Comparison of ENCODE assay signal across 10 mouse cellular contexts in genomic region chr10:90830268-90830585, GRCm38 (mm10).
A peak's percentile ranks its signal among the peaks of the same experiment; 100 is the strongest.
DNase-seq lines count a peak whose midpoint lies in the region; ATAC-seq and TF ChIP-seq lines count a peak whose summit lies in the region.
"Had no signal": no experiment of that assay in that cellular context is flagged by ENCODE, and none has a peak within 500 bp of the region (broad histone marks: within the 10 kb centered on the region; RNA-seq: fewer than 3 reads in every experiment).

No protein-coding gene starts in this region.

- TF ChIP-seq CTCF in lung, postnatal 0 days (IDR thresholded peaks at IDR 0.05) = no peak

- 5% methylated on average over 11 of the region's 11 CpGs for WGBS in lung, embryonic 15.5 days
- 2% methylated on average over 11 of the region's 11 CpGs for WGBS in lung, postnatal 0 days
- 2% methylated on average over 10 of the region's 11 CpGs for WGBS in limb, embryonic 10.5 days
- WGBS in neural tube, embryonic 15.5 days = 0% methylated on average over 11 of the region's 11 CpGs

- H3K36me3 ChIP-seq in lung, embryonic 15.5 days = no peaks in the 10 kb centered on the region
- H3K36me3 ChIP-seq in lung, postnatal 0 days (ENCODE audit: insufficient read depth, low read length) = no peaks in the 10 kb centered on the region
- no peaks in the 10 kb centered on the region for H3K36me3 ChIP-seq in limb, embryonic 10.5 days
- H3K36me3 ChIP-seq in neural tube, embryonic 15.5 days = no peaks in the 10 kb centered on the region

- peak overlapping the region; percentile 92; the same call in 1 of the 2 replicates for H3K4me2 ChIP-seq in lung, embryonic 15.5 days
- H3K4me2 ChIP-seq in lung, postnatal 0 days (replicated peaks; ENCODE audit: low read depth, low read length) = no peak overlapping the region
- peak overlapping the region; percentile 66 for H3K4me2 ChIP-seq in neural tube, embryonic 15.5 days

- H3K9me3 ChIP-seq in lung, embryonic 15.5 days = no peaks in the 10 kb centered on the region
- H3K9me3 ChIP-seq in lung, postnatal 0 days (ENCODE audit: low read length) = no peaks in the 10 kb centered on the region
- H3K9me3 ChIP-seq in limb, embryonic 10.5 days (replicated peaks) = no peaks in the 10 kb centered on the region
- no peaks in the 10 kb centered on the region for H3K9me3 ChIP-seq in neural tube, embryonic 15.5 days (replicated peaks)

- H3K9ac ChIP-seq in lung, embryonic 15.5 days = no peak overlapping the region
- H3K9ac ChIP-seq in lung, postnatal 0 days (replicated peaks; ENCODE audit: low read depth) = no peak overlapping the region
- peak overlapping the region; percentile 68 for H3K9ac ChIP-seq in neural tube, embryonic 15.5 days (replicated peaks)

- no peak for ATAC-seq in lung, embryonic 15.5 days (ENCODE audit: borderline replicate concordance, extremely low read depth, low FRiP score, low TSS enrichment)
- no peak for ATAC-seq in lung, postnatal 0 days
- no peak for ATAC-seq in neural tube, embryonic 15.5 days (ENCODE audit: low FRiP score)
- ATAC-seq: Patski had no signal

- H3K27me3 ChIP-seq in lung, embryonic 15.5 days = peaks cover 63% of the 10 kb centered on the region
- peaks cover 47% of the 10 kb centered on the region for H3K27me3 ChIP-seq in lung, postnatal 0 days (replicated peaks; ENCODE audit: insufficient read depth, low read length)
- peaks cover 73% of the 10 kb centered on the region for H3K27me3 ChIP-seq in limb, embryonic 10.5 days (ENCODE audit: low read depth, poor library complexity, severe bottlenecking)
- 0 out of 2 replicates have a peak, but pooled peaks cover 7% of the 10 kb centered on the region for H3K27me3 ChIP-seq in neural tube, embryonic 15.5 days (replicated peaks)

- H3K4me3 ChIP-seq in lung, embryonic 15.5 days = no peak overlapping the region; the same call in 1 of the 2 replicates
- no peak overlapping the region for H3K4me3 ChIP-seq in lung, postnatal 0 days (ENCODE audit: low read depth, low read length)
- H3K4me3 ChIP-seq in limb, embryonic 10.5 days = no peak overlapping the region
- H3K4me3 ChIP-seq in neural tube, embryonic 15.5 days (replicated peaks) = peak overlapping the region; percentile 57

- DNase-seq in cerebellum, postnatal 25 days = peak; percentile 42 to 47
- DNase-seq in cerebellum, postnatal 4 days (ENCODE audit: low spot score in 2 of 2) = no peak
- DNase-seq in lung, postnatal 0 days (ENCODE audit: low spot score) = no peak
- peak; percentile 44 for DNase-seq in limb, embryonic 10.5 days (ENCODE audit: low spot score)
- no peak for DNase-seq in thymus, postnatal 25 days
- no peak for DNase-seq in frontal cortex, postnatal 10 days (ENCODE audit: low spot score in 2 of 2)
- DNase-seq: lung, adult 2 months had no signal

- TF ChIP-seq EP300 in lung, postnatal 0 days (IDR thresholded peaks at IDR 0.05) = no peak

- no peak overlapping the region for H3K27ac ChIP-seq in lung, embryonic 15.5 days
- H3K27ac ChIP-seq in lung, postnatal 0 days (ENCODE audit: low read length) = no peak overlapping the region
- H3K27ac ChIP-seq in limb, embryonic 10.5 days = no peak overlapping the region
- H3K27ac ChIP-seq in neural tube, embryonic 15.5 days (replicated peaks) = peak overlapping the region; percentile 90

- 0 out of 2 replicates have a peak, but pooled peaks cover 3% of the 10 kb centered on the region for H3K4me1 ChIP-seq in lung, embryonic 15.5 days
- no peaks in the 10 kb centered on the region for H3K4me1 ChIP-seq in lung, postnatal 0 days (ENCODE audit: insufficient read depth, low read depth, low read length)
- peaks cover 13% of the 10 kb centered on the region for H3K4me1 ChIP-seq in limb, embryonic 10.5 days
- peaks cover 26% of the 10 kb centered on the region for H3K4me1 ChIP-seq in neural tube, embryonic 15.5 days

Comparison
In these comparisons a context has a peak if more than half of its experiments do, and no peak if none do; other contexts are left out.
1. DNase-seq: peak in cerebellum, postnatal 25 days (2 of 2) and limb, embryonic 10.5 days (single experiment); none in cerebellum, postnatal 4 days (0 of 2), lung, postnatal 0 days (single experiment), thymus, postnatal 25 days (single experiment) and frontal cortex, postnatal 10 days (0 of 2).